Mouse (Mus musculus): Measurements from ENCODE around the gene Sh3pxd2b. TPM values are rescaled to one million over a fixed set of nuclear protein-coding genes. Genes with fewer than 3 reads are reported as not detected.

Sh3pxd2b gene
- polyA plus RNA-seq, 1 experiment = 64.9 TPM

DNA sequence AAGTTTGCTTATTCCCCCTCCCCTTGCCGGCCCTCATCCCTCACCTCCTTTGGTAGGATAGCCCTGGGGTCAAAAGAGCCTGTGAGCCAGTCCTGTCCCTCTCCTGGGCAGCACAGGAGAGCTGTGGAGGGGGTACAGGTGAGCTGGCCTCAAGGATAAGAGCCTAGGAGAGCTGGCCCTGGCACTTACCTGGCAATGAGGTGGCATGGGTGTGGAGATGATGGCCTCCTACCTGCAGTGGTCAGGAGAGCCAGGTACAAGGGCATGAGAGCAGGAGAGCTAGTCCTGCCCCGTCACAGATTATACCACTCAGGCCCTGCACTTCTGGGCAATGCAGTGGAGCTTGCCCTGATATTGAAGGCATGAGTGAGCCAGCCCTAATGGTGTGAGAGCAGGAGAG lies 116.7 kb downstream of the Sh3pxd2b start:
- Histone ChIP-seq H3K4me1 (ENCODE audit: control insufficient read depth, insufficient read depth, low read length) (peaks cover 9% of the 10 kb centered on the region; the same call in 1 of the 2 replicates), H3K27ac (ENCODE audit: insufficient read depth, low read depth, low read length) (no peak overlapping the region), H3K4me3 (ENCODE audit: insufficient read depth, low read length) (no peak overlapping the region)
- TF ChIP-seq POLR2A (IDR thresholded peaks at IDR 0.05; ENCODE audit: borderline replicate concordance, low read depth, low read length) = no peak
- no peak for TF ChIP-seq CTCF (IDR thresholded peaks at IDR 0.05; ENCODE audit: low read depth, low read length)

DNA sequence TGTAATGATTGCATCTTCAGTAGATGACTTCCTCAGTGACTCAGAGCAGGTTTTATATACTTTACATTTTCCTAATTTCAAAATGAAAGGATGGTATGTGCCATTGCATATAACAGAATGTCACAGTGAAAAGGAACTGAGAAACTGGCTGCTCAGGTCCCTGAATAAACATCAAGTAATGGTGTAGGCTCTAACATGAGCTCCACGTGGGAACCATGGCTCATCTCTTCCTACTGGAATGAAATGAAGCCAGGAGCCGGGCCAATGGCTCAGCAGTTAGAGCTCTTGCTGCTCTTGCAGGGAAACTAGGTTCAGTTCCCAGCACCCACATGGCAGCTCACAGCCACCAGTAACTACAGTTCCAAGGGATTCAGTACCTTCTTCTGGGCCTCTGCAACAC lies 124.3 kb downstream of the Sh3pxd2b start:
- no peak for TF ChIP-seq CTCF (IDR thresholded peaks at IDR 0.05; ENCODE audit: low read depth, low read length)
- no peak for TF ChIP-seq POLR2A (IDR thresholded peaks at IDR 0.05; ENCODE audit: borderline replicate concordance, low read depth, low read length)
- H3K27ac ChIP-seq (ENCODE audit: insufficient read depth, low read depth, low read length) = no peak overlapping the region
- H3K4me3 ChIP-seq (ENCODE audit: insufficient read depth, low read length) = no peak overlapping the region
- peaks cover 18% of the 10 kb centered on the region for H3K4me1 ChIP-seq (ENCODE audit: control insufficient read depth, insufficient read depth, low read length)

DNA sequence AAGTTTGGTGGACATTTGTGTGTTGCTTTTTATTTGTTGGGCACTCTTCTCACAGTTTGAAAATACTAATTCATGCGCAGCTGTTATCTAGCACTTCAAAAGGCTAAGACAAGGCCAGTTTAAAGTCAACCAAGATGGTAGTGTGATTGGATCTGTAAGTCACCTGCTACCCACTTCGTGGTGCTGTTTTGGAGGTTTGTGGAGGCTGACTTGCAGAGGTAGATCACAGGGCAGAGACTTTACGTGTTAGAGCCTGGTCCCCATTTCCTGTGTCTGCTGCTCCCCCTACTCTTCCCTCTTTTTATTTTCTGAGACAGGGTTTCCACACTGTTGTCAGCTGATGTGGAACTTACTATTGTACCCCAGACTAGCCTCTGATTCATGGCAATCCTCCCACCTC lies 127.1 kb downstream of the Sh3pxd2b start:
- no peak for TF ChIP-seq POLR2A (IDR thresholded peaks at IDR 0.05; ENCODE audit: borderline replicate concordance, low read depth, low read length)
- TF ChIP-seq CTCF (IDR thresholded peaks at IDR 0.05; ENCODE audit: low read depth, low read length) = no peak
- Histone ChIP-seq H3K4me3 (ENCODE audit: insufficient read depth, low read length) (no peak overlapping the region), H3K4me1 (ENCODE audit: control insufficient read depth, insufficient read depth, low read length) (peaks cover 13% of the 10 kb centered on the region), H3K27ac (ENCODE audit: insufficient read depth, low read depth, low read length) (no peak overlapping the region)

- no peak overlapping the region for H3K4me3 ChIP-seq (ENCODE audit: insufficient read depth, low read length)
- no peak overlapping the region for H3K27ac ChIP-seq (ENCODE audit: insufficient read depth, low read depth, low read length)
- H3K4me1 ChIP-seq (ENCODE audit: control insufficient read depth, insufficient read depth, low read length) = peaks cover 13% of the 10 kb centered on the region
- TF ChIP-seq POLR2A (IDR thresholded peaks at IDR 0.05; ENCODE audit: borderline replicate concordance, low read depth, low read length) (no peak), CTCF (IDR thresholded peaks at IDR 0.05; ENCODE audit: low read depth, low read length) (no peak)
Observed at GRCm38 (mm10) chr11:32475487-32476236, 128.0 kb downstream of the Sh3pxd2b start.

Other genes starting within 250 kb of the Sh3pxd2b start
- gene Il9r, start 147.5 kb upstream of the Sh3pxd2b start, polyA plus RNA-seq (2012; ENCODE audit: insufficient read depth, insufficient read length, missing spikeins) = not detected in 2 replicates
- gene Snrnp25, start 142.4 kb upstream of the Sh3pxd2b start, polyA plus RNA-seq (2012; ENCODE audit: insufficient read depth, insufficient read length, missing spikeins) = 29.6 and 40.2 TPM in 2 replicates
- 3.4 and 4.7 TPM in 2 replicates for gene Rhbdf1, start 125.5 kb upstream of the Sh3pxd2b start, polyA plus RNA-seq (2012; ENCODE audit: insufficient read depth, insufficient read length, missing spikeins)
- 13.8 and 15.3 TPM in 2 replicates for gene Mpg, start 121.3 kb upstream of the Sh3pxd2b start, polyA plus RNA-seq (2012; ENCODE audit: insufficient read depth, insufficient read length, missing spikeins)
- gene Nprl3, start 80.1 kb upstream of the Sh3pxd2b start, polyA plus RNA-seq (2012; ENCODE audit: insufficient read depth, insufficient read length, missing spikeins) = 14.2 and 18.5 TPM in 2 replicates
- not detected in 2 replicates for gene Hba-x, start 71.4 kb upstream of the Sh3pxd2b start, polyA plus RNA-seq (2012; ENCODE audit: insufficient read depth, insufficient read length, missing spikeins)
- not detected in 2 replicates for gene Hba-a1, start 64.3 kb upstream of the Sh3pxd2b start, polyA plus RNA-seq (2012; ENCODE audit: insufficient read depth, insufficient read length, missing spikeins)
- not detected in 2 replicates for gene Hbq1b, start 60.9 kb upstream of the Sh3pxd2b start, polyA plus RNA-seq (2012; ENCODE audit: insufficient read depth, insufficient read length, missing spikeins)
- gene Hba-a2, start 51.3 kb upstream of the Sh3pxd2b start, polyA plus RNA-seq (2012; ENCODE audit: insufficient read depth, insufficient read length, missing spikeins) = 1.4 TPM in 1 of 2 replicates, not detected in the other
- not detected in 2 replicates for gene Hbq1a, start 47.8 kb upstream of the Sh3pxd2b start, polyA plus RNA-seq (2012; ENCODE audit: insufficient read depth, insufficient read length, missing spikeins)
- 2.4 and 4.0 TPM in 2 replicates for gene Ubtd2, start 107.5 kb downstream of the Sh3pxd2b start, polyA plus RNA-seq (2012; ENCODE audit: insufficient read depth, insufficient read length, missing spikeins)
- not detected in 2 replicates for gene Efcab9, start 184.3 kb downstream of the Sh3pxd2b start, polyA plus RNA-seq (2012; ENCODE audit: insufficient read depth, insufficient read length, missing spikeins)
- 27.6 and 32.9 TPM in 2 replicates for gene Stk10, start 185.5 kb downstream of the Sh3pxd2b start, polyA plus RNA-seq (2012; ENCODE audit: insufficient read depth, insufficient read length, missing spikeins)

Measured in bone marrow macrophage, adult 2 months (primary cell).